Mouse (Mus musculus): ENCODE measurements at regions not wholly inside any gene's neighbourhood (a gene's known extent, or its start where the extent isn't known, plus 50 kb on each side); places are given as distances from the start of the nearest gene placed in this dataset.
"Not testable (repeated sequence)": the region's sequence is repeated elsewhere in the genome, so short reads cannot be mapped to it uniquely, and the experiment has no call there.

- no peak for DNase-seq
Observed at GRCm38 (mm10) chr13:28839084-28839483, 114.4 kb downstream of the Sox4 start.

- no peak for DNase-seq
Observed at GRCm38 (mm10) chr13:28838216-28838615, 115.3 kb downstream of the Sox4 start.

DNA sequence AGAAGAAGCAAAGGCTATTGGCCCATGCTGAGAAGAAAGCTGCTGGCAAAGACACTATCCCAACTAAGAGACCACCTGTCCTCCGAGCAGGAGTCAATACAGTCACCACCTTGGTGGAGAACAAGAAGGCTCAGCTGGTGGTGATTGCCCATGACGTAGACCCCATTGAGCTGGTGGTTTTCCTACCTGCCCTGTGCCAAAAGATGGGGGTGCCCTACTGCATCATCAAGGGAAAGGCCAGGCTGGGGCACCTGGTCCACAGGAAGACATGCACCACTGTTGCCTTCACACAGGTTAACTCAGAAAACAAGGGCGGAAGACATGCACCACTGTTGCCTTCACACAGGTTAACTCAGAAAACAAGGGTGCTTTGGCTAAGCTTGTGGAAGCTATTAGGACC, 116.3 kb downstream of the Sox4 start:
- not testable (repeated sequence) for DNase-seq

DNA sequence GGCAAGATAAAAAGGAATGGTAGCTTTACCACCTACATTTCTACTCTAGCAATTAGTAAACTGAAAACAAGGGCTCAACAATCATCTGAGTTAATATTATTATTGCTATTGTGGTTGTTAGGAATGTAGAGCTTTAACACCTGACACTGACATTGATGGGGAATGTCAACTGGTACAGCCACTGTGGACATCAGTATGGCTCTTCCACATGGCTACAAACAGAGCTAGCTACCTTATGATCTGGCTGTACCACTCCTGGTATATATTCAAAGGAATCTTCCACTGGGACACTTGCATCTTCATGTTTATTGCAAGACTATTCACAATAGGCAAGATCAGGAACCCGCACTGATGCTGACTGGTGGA, 119.8 kb downstream of the Sox4 start:
- no peak for DNase-seq

DNA sequence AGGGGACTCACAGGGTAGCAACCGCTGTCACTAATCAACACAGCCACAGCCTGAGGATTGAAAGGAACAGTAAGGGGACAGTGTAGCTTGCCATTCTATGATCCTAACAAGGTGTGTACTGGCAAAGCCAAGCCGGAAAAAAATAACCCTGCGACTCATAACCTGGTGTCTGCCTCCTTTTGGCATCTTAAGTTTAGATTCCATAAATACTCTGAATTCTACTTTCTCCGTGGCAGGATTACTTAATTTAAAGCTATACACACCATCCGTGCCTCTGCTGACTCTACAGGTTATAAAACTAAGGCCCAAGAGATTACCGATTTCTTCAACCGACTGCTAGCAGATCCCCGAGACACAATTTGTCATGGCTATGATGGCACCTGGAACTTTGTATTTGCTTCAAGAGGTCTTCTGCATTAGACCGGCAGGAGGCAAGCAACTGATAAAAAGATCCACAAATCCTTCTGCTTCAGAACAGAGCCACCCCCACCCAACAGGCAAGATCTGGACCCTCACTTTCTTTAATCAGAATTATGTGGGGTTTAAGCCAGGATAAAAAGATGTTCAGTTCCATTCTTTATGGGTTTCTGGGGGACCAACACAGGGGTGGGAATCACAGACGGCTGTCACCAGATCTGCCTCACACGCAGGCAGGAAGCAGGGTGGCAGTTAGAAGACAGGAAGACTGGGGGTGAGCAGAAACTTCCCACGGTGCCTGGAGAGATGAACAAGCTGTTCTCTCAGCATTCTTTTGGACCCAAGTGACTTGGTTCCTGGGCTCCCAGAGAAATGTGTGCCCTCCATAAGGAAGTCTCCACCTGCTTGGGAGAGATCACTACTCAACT, 120.4 kb downstream of the Sox4 start:
- peak; percentile 64 for DNase-seq

- no peak for DNase-seq
Observed at GRCm38 (mm10) chr13:28826284-28826683, 127.2 kb downstream of the Sox4 start.

DNA sequence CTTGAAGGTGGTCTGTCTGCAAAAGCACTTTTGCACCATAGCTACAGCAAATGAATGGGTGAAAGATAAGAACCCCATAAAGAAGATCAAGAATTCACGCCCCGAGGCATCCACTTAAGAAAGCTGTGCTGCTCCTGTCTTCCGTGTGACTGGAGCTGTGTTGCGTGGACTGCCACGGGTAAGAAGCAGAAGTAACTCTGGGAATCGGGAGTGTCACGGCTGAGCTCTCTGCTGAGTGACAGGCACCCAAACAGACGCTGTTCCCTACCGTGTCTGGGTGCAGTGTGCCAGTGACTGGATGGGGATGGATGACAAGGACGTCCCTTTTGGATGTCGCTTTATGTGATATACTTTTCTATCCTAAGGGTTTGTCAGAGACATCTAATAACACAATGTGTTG, 129.5 kb downstream of the Sox4 start:
- DNase-seq: no peak

DNA sequence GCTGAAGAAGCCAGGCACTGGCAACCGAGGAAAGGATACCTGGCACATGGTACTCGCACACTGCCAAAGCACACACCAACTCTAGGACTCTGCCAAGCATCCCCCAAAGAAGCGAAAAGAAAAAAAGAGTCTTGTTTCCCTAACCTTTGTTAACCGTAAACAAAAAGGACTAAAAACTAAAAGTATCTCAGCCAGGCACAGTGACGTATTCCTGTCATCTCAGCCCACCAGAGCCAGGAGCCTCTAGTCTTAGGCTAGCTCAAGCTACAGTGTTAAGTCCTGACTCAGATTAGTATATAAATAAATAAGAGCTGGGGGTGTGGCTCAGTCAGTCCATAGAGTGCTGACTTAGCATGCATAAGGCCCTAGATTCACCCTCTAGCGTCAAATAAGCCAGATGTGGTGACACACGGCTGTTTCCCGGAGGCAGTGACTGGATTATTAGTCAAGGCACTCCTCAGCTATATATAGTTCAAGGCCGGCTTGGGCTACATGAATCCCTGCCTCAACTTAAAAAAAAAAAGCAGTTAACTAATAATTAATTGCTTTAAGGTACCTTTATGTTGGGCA, 130.1 kb downstream of the Sox4 start:
- no peak for DNase-seq

DNA sequence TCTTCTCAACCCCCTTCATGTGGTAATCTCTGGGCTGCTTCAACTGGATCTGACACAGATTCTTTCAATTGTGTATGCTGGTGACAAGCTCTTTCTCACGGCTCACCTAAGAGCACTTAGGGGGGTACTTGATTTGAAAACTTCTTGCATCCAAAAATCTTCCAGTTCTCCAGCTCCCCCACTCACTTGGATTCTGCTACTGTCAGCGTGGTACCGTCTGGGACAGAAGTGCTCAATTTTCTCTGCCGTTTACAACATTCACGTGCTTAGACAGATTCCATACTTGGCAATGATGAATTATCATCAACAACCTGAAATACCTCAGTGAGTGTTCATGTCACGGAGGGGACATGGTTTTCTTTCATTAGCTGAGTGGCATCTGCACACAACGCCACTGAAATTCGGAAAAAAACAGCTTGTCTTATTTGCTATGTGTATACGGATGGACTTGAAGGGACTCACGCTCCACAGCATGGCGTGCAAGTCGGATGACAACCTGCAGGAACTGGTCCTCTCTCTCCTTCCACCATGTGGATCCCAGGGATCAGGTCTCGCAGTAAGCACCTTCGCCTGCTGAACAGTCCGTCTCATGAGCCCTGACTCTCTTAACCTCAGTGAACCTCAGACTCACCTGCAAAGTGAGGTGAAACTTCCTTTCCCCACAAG, 132.5 kb downstream of the Sox4 start:
- no peak for DNase-seq

DNA sequence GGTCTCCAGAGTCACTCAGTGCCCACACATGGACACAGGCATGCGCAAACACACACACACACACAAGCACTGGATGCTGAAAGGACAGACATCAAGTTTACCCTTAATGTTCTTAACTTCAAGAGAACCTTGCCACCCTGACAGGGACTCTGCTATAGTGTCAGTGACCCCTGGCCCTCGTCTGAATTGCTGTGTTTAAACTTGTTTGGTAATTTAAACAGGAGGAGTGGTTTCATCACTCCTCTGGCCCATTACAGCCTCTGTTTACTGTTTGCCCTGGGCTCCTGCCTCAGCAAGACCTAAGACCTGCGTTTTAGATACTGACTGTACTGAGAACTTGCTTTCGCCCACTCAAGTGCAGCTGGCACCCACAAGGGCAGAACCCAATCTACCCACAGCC, 139.4 kb downstream of the Sox4 start:
- DNase-seq: no peak

DNA sequence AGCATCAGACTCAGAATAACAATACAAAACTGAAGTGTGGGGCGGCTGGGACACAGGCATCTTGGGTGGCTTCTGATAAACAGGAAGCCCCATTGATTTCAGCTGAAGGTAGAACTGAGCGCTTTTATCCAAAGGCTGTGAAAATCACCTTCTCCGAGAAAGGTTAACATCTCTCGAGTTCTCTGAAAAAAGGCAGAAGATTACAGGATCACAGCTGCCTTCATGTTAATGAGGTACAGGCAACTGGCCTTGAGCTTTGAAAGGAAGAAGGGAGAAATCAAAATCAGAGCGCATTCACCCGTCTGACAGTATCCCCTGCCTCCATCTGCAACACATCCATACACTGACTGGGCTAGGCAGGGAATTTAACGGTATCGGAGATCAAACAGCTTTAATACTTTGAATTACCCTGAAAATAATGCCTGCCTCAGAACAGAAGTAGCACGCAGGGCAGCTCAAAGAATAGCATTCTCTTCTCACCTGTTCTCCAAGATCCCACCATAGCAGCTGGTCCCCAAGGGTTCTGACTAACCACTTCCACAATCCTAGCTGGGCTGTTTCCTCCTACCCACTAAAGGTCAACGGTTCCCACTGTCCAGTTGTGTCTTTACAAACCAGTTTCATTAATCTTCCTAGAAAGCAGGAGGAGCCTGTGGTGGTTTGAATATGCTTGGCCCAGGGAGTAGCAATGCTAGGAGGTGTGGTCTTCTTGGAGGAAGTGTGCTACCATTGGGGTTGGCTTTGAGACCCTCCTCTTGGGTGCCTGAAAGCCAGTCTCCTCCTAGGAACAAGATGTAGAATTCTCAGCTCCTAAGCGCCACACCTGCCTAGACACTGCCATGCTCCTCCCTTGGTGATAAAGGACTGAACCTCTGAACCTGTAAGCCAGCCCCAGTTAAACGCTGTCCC, 141.6 kb downstream of the Sox4 start:
- no peak for DNase-seq

GRCm38 (mm10) chr13:28811081-28811439, 142.5 kb downstream of the Sox4 start:
- DNase-seq: no peak

- DNase-seq: no peak
Observed at GRCm38 (mm10) chr13:28810326-28811080, 143.0 kb downstream of the Sox4 start.

DNA sequence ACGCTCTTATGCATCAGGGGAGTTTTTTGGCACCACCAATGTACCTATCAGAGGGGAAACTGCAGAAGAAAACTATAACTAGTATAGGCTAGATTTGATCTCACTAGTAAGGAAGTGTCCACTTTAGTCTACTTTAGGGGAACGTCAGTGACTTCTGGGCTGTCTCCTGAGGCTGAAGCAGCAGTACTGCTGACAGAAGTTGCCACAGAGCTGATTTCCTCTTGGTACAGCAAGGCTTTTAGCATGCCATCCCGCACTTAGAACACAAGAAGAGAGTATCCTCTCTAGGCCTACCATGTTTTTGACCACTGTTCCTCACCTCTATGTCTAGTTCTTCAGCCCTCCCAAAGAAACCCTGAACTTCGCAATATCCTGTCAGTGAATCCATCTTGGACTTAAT, 148.2 kb downstream of the Sox4 start:
- DNase-seq: no peak

DNA sequence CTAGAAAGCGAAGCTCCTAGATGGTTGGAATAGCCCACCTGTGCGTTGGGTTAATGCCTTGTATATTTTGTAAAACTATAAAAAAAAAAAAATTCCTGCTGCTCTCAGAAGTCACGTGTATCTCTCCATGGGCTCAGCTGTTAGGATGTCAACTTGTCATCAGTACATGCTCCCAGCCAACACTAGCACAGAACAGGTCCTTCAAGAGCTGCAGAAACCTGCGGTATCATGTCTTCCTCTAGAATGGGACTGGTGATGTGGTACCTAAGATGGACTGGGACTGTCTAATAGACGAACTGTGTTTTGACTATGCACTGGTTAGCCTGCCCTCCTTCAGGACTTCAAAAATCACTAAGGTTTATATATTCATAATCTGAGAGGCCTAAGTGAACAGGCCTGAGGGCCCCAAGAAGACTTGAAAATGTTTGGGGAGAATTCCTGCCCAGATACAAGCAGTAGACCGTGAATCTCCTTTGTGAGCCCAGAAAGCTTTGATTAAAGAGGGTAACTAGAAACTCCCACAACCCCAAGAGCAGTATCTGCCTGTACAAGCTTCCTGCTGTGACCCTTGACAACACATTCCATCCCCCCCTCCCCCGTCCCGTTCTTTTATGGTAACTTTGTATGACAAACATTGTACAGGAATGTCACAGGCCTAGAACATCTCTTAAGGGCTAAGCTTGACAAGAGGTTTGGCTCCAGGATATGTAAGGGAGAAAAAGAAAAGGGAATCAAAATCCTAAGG, 152.1 kb downstream of the Sox4 start:
- DNase-seq: no peak

GRCm38 (mm10) chr13:28800676-28801075, 152.8 kb downstream of the Sox4 start:
- DNase-seq: no peak

DNA sequence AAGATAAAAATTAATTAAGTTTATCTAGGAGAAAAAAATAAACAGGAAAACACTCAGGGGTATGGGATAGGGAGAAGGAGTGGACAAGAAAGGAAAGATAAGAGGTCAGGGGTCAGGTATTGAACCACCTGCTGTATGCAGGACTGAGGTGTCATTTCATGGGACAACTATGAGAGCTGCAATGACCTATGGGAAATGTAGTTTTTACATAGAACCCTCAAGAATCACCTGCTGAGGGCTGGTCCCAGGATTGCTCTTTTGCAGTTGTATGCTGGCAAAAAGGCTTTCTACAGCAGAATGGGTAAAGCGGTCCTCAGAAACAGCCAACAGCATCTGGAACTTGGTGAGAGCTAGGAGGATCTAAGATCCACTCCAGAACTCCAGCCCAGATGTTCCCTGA, 154.0 kb downstream of the Sox4 start:
- no peak for DNase-seq

GRCm38 (mm10) chr13:28797617-28798475, 155.7 kb downstream of the Sox4 start:
- DNase-seq: no peak

DNA sequence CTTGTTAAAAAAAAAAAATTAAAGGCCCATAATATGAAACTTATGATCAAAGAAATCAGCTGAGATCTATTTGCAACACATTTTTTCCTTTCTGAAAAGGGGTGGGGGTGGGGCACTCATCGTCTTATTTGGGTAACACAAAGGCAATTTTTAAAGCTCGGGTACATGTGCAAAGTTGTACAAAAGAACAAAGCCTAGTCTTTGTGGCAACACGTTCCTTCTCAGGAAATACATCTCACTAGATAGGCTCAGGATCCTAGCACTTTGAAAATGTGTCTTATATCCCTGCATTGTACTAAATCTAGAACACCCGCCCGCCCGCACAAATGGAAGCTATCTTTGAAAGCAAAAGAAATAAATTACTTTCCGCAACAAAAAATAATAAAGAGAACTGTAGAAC, 158.2 kb downstream of the Sox4 start:
- DNase-seq: no peak

GRCm38 (mm10) chr13:28794547-28794946, 159.0 kb downstream of the Sox4 start:
- DNase-seq: no peak
